Mouse (Mus musculus): ENCODE measurements at regions not wholly inside any gene's neighbourhood (a gene's known extent, or its start where the extent isn't known, plus 50 kb on each side); places are given as distances from the start of the nearest gene placed in this dataset.

GRCm38 (mm10) chr7:117259151-117259550 lies 121.6 kb upstream of the Xylt1 start:
- no peak for ATAC-seq (ENCODE audit: low FRiP score, low read depth)
- no peak overlapping the region for H3K9ac ChIP-seq (replicated peaks)
- H3K4me1 ChIP-seq = 0 out of 2 replicates have a peak, but pooled peaks cover 3% of the 10 kb centered on the region
- no peaks in the 10 kb centered on the region for H3K9me3 ChIP-seq
- no peaks in the 10 kb centered on the region for H3K36me3 ChIP-seq
- no peaks in the 10 kb centered on the region for H3K27me3 ChIP-seq
- no peak overlapping the region for H3K4me2 ChIP-seq (replicated peaks)
- H3K27ac ChIP-seq (replicated peaks) = no peak overlapping the region
- no peak overlapping the region for H3K4me3 ChIP-seq
- 55% methylated on average over 5 of the region's 5 CpGs for WGBS

GRCm38 (mm10) chr7:117259674-117260294 lies 121.0 kb upstream of the Xylt1 start:
- H3K36me3 ChIP-seq = no peaks in the 10 kb centered on the region
- no peak overlapping the region for H3K4me2 ChIP-seq (replicated peaks)
- H3K4me3 ChIP-seq = no peak overlapping the region
- no peak overlapping the region for H3K27ac ChIP-seq (replicated peaks)
- no peaks in the 10 kb centered on the region for H3K9me3 ChIP-seq
- H3K9ac ChIP-seq (replicated peaks) = no peak overlapping the region
- no peaks in the 10 kb centered on the region for H3K27me3 ChIP-seq
- WGBS = 62% methylated on average over 6 of the region's 6 CpGs
- 0 out of 2 replicates have a peak, but pooled peaks cover 3% of the 10 kb centered on the region for H3K4me1 ChIP-seq
- ATAC-seq (ENCODE audit: low FRiP score, low read depth) = no peak

GRCm38 (mm10) chr7:117260596-117260995 lies 120.2 kb upstream of the Xylt1 start:
- Histone ChIP-seq H3K27ac (replicated peaks) (no peak overlapping the region), H3K9ac (replicated peaks) (no peak overlapping the region), H3K4me1 (0 out of 2 replicates have a peak, but pooled peaks cover 3% of the 10 kb centered on the region), H3K4me3 (no peak overlapping the region), H3K4me2 (replicated peaks) (no peak overlapping the region), H3K27me3 (no peaks in the 10 kb centered on the region), H3K36me3 (no peaks in the 10 kb centered on the region), H3K9me3 (no peaks in the 10 kb centered on the region)
- ATAC-seq (ENCODE audit: low FRiP score, low read depth) = no peak
- 63% methylated on average over 3 of the region's 3 CpGs for WGBS

GRCm38 (mm10) chr7:117263126-117263525 lies 117.7 kb upstream of the Xylt1 start:
- no peak for ATAC-seq (ENCODE audit: low FRiP score, low read depth)
- WGBS = 90% methylated on average over 12 of the region's 12 CpGs
- no peaks in the 10 kb centered on the region for H3K27me3 ChIP-seq
- 0 out of 2 replicates have a peak, but pooled peaks cover 3% of the 10 kb centered on the region for H3K4me1 ChIP-seq
- no peaks in the 10 kb centered on the region for H3K36me3 ChIP-seq
- H3K4me3 ChIP-seq = no peak overlapping the region
- H3K9ac ChIP-seq (replicated peaks) = no peak overlapping the region
- H3K27ac ChIP-seq (replicated peaks) = no peak overlapping the region
- no peak overlapping the region for H3K4me2 ChIP-seq (replicated peaks)
- H3K9me3 ChIP-seq = no peaks in the 10 kb centered on the region

- no peaks in the 10 kb centered on the region for H3K27me3 ChIP-seq
- H3K4me1 ChIP-seq = 0 out of 2 replicates have a peak, but pooled peaks cover 3% of the 10 kb centered on the region
- no peak overlapping the region for H3K27ac ChIP-seq (replicated peaks)
- WGBS = 88% methylated on average over 6 of the region's 6 CpGs
- H3K9me3 ChIP-seq = no peaks in the 10 kb centered on the region
- no peak for ATAC-seq (ENCODE audit: low FRiP score, low read depth)
- no peak overlapping the region for H3K9ac ChIP-seq (replicated peaks)
- H3K4me2 ChIP-seq (replicated peaks) = no peak overlapping the region
- no peaks in the 10 kb centered on the region for H3K36me3 ChIP-seq
- no peak overlapping the region for H3K4me3 ChIP-seq
These were observed 116.4 kb upstream of the Xylt1 start for GRCm38 (mm10) chr7:117264341-117264740.

GRCm38 (mm10) chr7:117268096-117268495 lies 112.7 kb upstream of the Xylt1 start:
- Histone ChIP-seq H3K27me3 (no peaks in the 10 kb centered on the region), H3K9me3 (no peaks in the 10 kb centered on the region), H3K36me3 (no peaks in the 10 kb centered on the region), H3K27ac (replicated peaks) (no peak overlapping the region), H3K9ac (replicated peaks) (no peak overlapping the region), H3K4me1 (no peaks in the 10 kb centered on the region), H3K4me2 (replicated peaks) (no peak overlapping the region), H3K4me3 (no peak overlapping the region)
- WGBS = 93% methylated on average over 7 of the region's 7 CpGs
- no peak for ATAC-seq (ENCODE audit: low FRiP score, low read depth)

GRCm38 (mm10) chr7:117269263-117269897 lies 111.4 kb upstream of the Xylt1 start:
- H3K27me3 ChIP-seq = no peaks in the 10 kb centered on the region
- H3K27ac ChIP-seq (replicated peaks) = no peak overlapping the region
- H3K4me3 ChIP-seq = no peak overlapping the region
- no peak for ATAC-seq (ENCODE audit: low FRiP score, low read depth)
- no peaks in the 10 kb centered on the region for H3K36me3 ChIP-seq
- no peak overlapping the region for H3K4me2 ChIP-seq (replicated peaks)
- WGBS = 81% methylated on average over 10 of the region's 10 CpGs
- H3K4me1 ChIP-seq = no peaks in the 10 kb centered on the region
- no peaks in the 10 kb centered on the region for H3K9me3 ChIP-seq
- H3K9ac ChIP-seq (replicated peaks) = no peak overlapping the region

- no peak for ATAC-seq (ENCODE audit: low FRiP score, low read depth)
- H3K9ac ChIP-seq (replicated peaks) = no peak overlapping the region
- H3K4me2 ChIP-seq (replicated peaks) = no peak overlapping the region
These were observed 102.3 kb upstream of the Xylt1 start for GRCm38 (mm10) chr7:117278388-117278961.

GRCm38 (mm10) chr7:117282194-117282593 lies 98.6 kb upstream of the Xylt1 start:
- Histone ChIP-seq H3K9ac (replicated peaks) (no peak overlapping the region), H3K27ac (replicated peaks) (no peak overlapping the region), H3K9me3 (no peaks in the 10 kb centered on the region), H3K4me1 (peaks cover 7% of the 10 kb centered on the region; the same call in 1 of the 2 replicates), H3K36me3 (no peaks in the 10 kb centered on the region), H3K27me3 (no peaks in the 10 kb centered on the region), H3K4me3 (no peak overlapping the region), H3K4me2 (replicated peaks) (no peak overlapping the region)
- ATAC-seq (ENCODE audit: low FRiP score, low read depth) = no peak
- 82% methylated on average over 1 of the region's 1 CpGs for WGBS

More at GRCm38 (mm10) chr7:117278388-117278961, 102.3 kb upstream of the Xylt1 start:
- no peaks in the 10 kb centered on the region for H3K27me3 ChIP-seq
- peaks cover 7% of the 10 kb centered on the region; the same call in 1 of the 2 replicates for H3K4me1 ChIP-seq
- no peaks in the 10 kb centered on the region for H3K9me3 ChIP-seq
- H3K36me3 ChIP-seq = no peaks in the 10 kb centered on the region
- WGBS = 51% methylated on average over 6 of the region's 6 CpGs
- no peak overlapping the region for H3K4me3 ChIP-seq
- H3K27ac ChIP-seq (replicated peaks) = no peak overlapping the region

GRCm38 (mm10) chr7:117285206-117285605 lies 95.6 kb upstream of the Xylt1 start:
- Histone ChIP-seq H3K4me2 (replicated peaks) (no peak overlapping the region), H3K9ac (replicated peaks) (no peak overlapping the region), H3K4me1 (no peaks in the 10 kb centered on the region), H3K36me3 (no peaks in the 10 kb centered on the region), H3K27me3 (no peaks in the 10 kb centered on the region), H3K27ac (replicated peaks) (no peak overlapping the region), H3K4me3 (no peak overlapping the region), H3K9me3 (no peaks in the 10 kb centered on the region)
- 65% methylated on average over 3 of the region's 3 CpGs for WGBS
- no peak for ATAC-seq (ENCODE audit: low FRiP score, low read depth)

- no peak for ATAC-seq (ENCODE audit: low FRiP score, low read depth)
- Histone ChIP-seq H3K36me3 (no peaks in the 10 kb centered on the region), H3K4me3 (no peak overlapping the region), H3K4me2 (replicated peaks) (no peak overlapping the region), H3K27me3 (no peaks in the 10 kb centered on the region), H3K9me3 (no peaks in the 10 kb centered on the region), H3K9ac (replicated peaks) (no peak overlapping the region), H3K4me1 (no peaks in the 10 kb centered on the region), H3K27ac (replicated peaks) (no peak overlapping the region)
- WGBS = 82% methylated on average over 5 of the region's 5 CpGs
These were observed 94.8 kb upstream of the Xylt1 start for GRCm38 (mm10) chr7:117285985-117286384.

- Histone ChIP-seq H3K9me3 (no peaks in the 10 kb centered on the region), H3K4me1 (no peaks in the 10 kb centered on the region), H3K27me3 (no peaks in the 10 kb centered on the region), H3K9ac (replicated peaks) (no peak overlapping the region), H3K4me3 (no peak overlapping the region), H3K27ac (replicated peaks) (no peak overlapping the region), H3K36me3 (no peaks in the 10 kb centered on the region), H3K4me2 (replicated peaks) (no peak overlapping the region)
- WGBS = 49% methylated on average over 2 of the region's 2 CpGs
- ATAC-seq (ENCODE audit: low FRiP score, low read depth) = no peak
These were observed 77.1 kb upstream of the Xylt1 start for GRCm38 (mm10) chr7:117303705-117304104.

All from midbrain, embryonic 12.5 days (tissue).